Mouse (Mus musculus): Measurements from ENCODE around the gene Pla2g4f. TPM values are rescaled to one million over a fixed set of nuclear protein-coding genes. Genes with fewer than 3 reads are reported as not detected.

Gene Pla2g4f
- polyA plus RNA-seq, 1 experiment from 2014 or later: not detected

- Histone ChIP-seq H3K27ac (ENCODE audit: low read length) (no peak overlapping the region), H3K4me3 (ENCODE audit: low read depth, low read length) (no peak overlapping the region), H3K9me3 (ENCODE audit: control insufficient read depth, low read depth, low read length) (no peaks in the 10 kb centered on the region), H3K4me1 (ENCODE audit: control insufficient read depth, insufficient read depth, low read length) (no peaks in the 10 kb centered on the region), H3K9ac (replicated peaks; ENCODE audit: low read depth, low read length) (no peak overlapping the region), H3K36me3 (ENCODE audit: control insufficient read depth, insufficient read depth, low read length) (no peaks in the 10 kb centered on the region), H3K4me2 (replicated peaks; ENCODE audit: low read depth, low read length) (no peak overlapping the region), H3K27me3 (ENCODE audit: control insufficient read depth, insufficient read depth, low read length) (no peaks in the 10 kb centered on the region)
- 87% methylated on average over 3 of the region's 3 CpGs for WGBS
- no peak for ATAC-seq (ENCODE audit: insufficient number of reproducible peaks, insufficient read depth, low FRiP score, low read depth)
Observed at GRCm38 (mm10) chr2:120288401-120288800, 25.6 kb downstream of the Pla2g4f start.

- 72% methylated on average over 4 of the region's 4 CpGs for WGBS
- no peak overlapping the region for H3K9ac ChIP-seq (replicated peaks; ENCODE audit: low read depth, low read length)
- no peak overlapping the region for H3K27ac ChIP-seq (ENCODE audit: low read length)
- H3K36me3 ChIP-seq (ENCODE audit: control insufficient read depth, insufficient read depth, low read length): no peaks in the 10 kb centered on the region
- H3K9me3 ChIP-seq (ENCODE audit: control insufficient read depth, low read depth, low read length): no peaks in the 10 kb centered on the region
- H3K27me3 ChIP-seq (ENCODE audit: control insufficient read depth, insufficient read depth, low read length): no peaks in the 10 kb centered on the region
- no peak overlapping the region for H3K4me2 ChIP-seq (replicated peaks; ENCODE audit: low read depth, low read length)
- H3K4me3 ChIP-seq (ENCODE audit: low read depth, low read length): no peak overlapping the region
- H3K4me1 ChIP-seq (ENCODE audit: control insufficient read depth, insufficient read depth, low read length): no peaks in the 10 kb centered on the region
- ATAC-seq (ENCODE audit: insufficient number of reproducible peaks, insufficient read depth, low FRiP score, low read depth): no peak
Observed at GRCm38 (mm10) chr2:120285639-120286038, 28.3 kb downstream of the Pla2g4f start.

- Histone ChIP-seq H3K9ac (replicated peaks; ENCODE audit: low read depth, low read length) (no peak overlapping the region), H3K4me2 (replicated peaks; ENCODE audit: low read depth, low read length) (no peak overlapping the region), H3K27me3 (ENCODE audit: control insufficient read depth, insufficient read depth, low read length) (no peaks in the 10 kb centered on the region), H3K4me1 (ENCODE audit: control insufficient read depth, insufficient read depth, low read length) (no peaks in the 10 kb centered on the region), H3K36me3 (ENCODE audit: control insufficient read depth, insufficient read depth, low read length) (no peaks in the 10 kb centered on the region), H3K27ac (ENCODE audit: low read length) (no peak overlapping the region), H3K9me3 (ENCODE audit: control insufficient read depth, low read depth, low read length) (no peaks in the 10 kb centered on the region), H3K4me3 (ENCODE audit: low read depth, low read length) (no peak overlapping the region)
- no peak for ATAC-seq (ENCODE audit: insufficient number of reproducible peaks, insufficient read depth, low FRiP score, low read depth)
Observed at GRCm38 (mm10) chr2:120284705-120285104, 29.3 kb downstream of the Pla2g4f start.

GRCm38 (mm10) chr2:120284094-120284493 is 29.9 kb downstream of the Pla2g4f start:
- Histone ChIP-seq H3K4me2 (replicated peaks; ENCODE audit: low read depth, low read length) (no peak overlapping the region), H3K4me3 (ENCODE audit: low read depth, low read length) (no peak overlapping the region), H3K4me1 (ENCODE audit: control insufficient read depth, insufficient read depth, low read length) (no peaks in the 10 kb centered on the region), H3K9me3 (ENCODE audit: control insufficient read depth, low read depth, low read length) (no peaks in the 10 kb centered on the region), H3K27me3 (ENCODE audit: control insufficient read depth, insufficient read depth, low read length) (no peaks in the 10 kb centered on the region), H3K36me3 (ENCODE audit: control insufficient read depth, insufficient read depth, low read length) (no peaks in the 10 kb centered on the region), H3K27ac (ENCODE audit: low read length) (no peak overlapping the region), H3K9ac (replicated peaks; ENCODE audit: low read depth, low read length) (no peak overlapping the region)
- ATAC-seq (ENCODE audit: insufficient number of reproducible peaks, insufficient read depth, low FRiP score, low read depth): no peak
- WGBS: 76% methylated on average over 5 of the region's 5 CpGs

- Histone ChIP-seq H3K4me3 (ENCODE audit: low read depth, low read length) (no peak overlapping the region), H3K27me3 (ENCODE audit: control insufficient read depth, insufficient read depth, low read length) (no peaks in the 10 kb centered on the region), H3K4me2 (replicated peaks; ENCODE audit: low read depth, low read length) (no peak overlapping the region), H3K36me3 (ENCODE audit: control insufficient read depth, insufficient read depth, low read length) (no peaks in the 10 kb centered on the region), H3K9ac (replicated peaks; ENCODE audit: low read depth, low read length) (no peak overlapping the region), H3K9me3 (ENCODE audit: control insufficient read depth, low read depth, low read length) (no peaks in the 10 kb centered on the region), H3K27ac (ENCODE audit: low read length) (no peak overlapping the region), H3K4me1 (ENCODE audit: control insufficient read depth, insufficient read depth, low read length) (no peaks in the 10 kb centered on the region)
- WGBS: 45% methylated on average over 6 of the region's 6 CpGs
- ATAC-seq (ENCODE audit: insufficient number of reproducible peaks, insufficient read depth, low FRiP score, low read depth): no peak
Observed at GRCm38 (mm10) chr2:120283550-120283949, 30.4 kb downstream of the Pla2g4f start.

GRCm38 (mm10) chr2:120281221-120281620 is 32.7 kb downstream of the Pla2g4f start:
- no peak overlapping the region for H3K4me2 ChIP-seq (replicated peaks; ENCODE audit: low read depth, low read length)
- H3K9ac ChIP-seq (replicated peaks; ENCODE audit: low read depth, low read length): no peak overlapping the region
- no peak overlapping the region for H3K4me3 ChIP-seq (ENCODE audit: low read depth, low read length)
- no peaks in the 10 kb centered on the region for H3K36me3 ChIP-seq (ENCODE audit: control insufficient read depth, insufficient read depth, low read length)
- H3K9me3 ChIP-seq (ENCODE audit: control insufficient read depth, low read depth, low read length): no peaks in the 10 kb centered on the region
- H3K4me1 ChIP-seq (ENCODE audit: control insufficient read depth, insufficient read depth, low read length): no peaks in the 10 kb centered on the region
- 46% methylated on average over 3 of the region's 3 CpGs for WGBS
- no peak for ATAC-seq (ENCODE audit: insufficient number of reproducible peaks, insufficient read depth, low FRiP score, low read depth)
- H3K27ac ChIP-seq (ENCODE audit: low read length): no peak overlapping the region
- no peaks in the 10 kb centered on the region for H3K27me3 ChIP-seq (ENCODE audit: control insufficient read depth, insufficient read depth, low read length)

GRCm38 (mm10) chr2:120279961-120280360 is 34.0 kb downstream of the Pla2g4f start:
- no peaks in the 10 kb centered on the region for H3K36me3 ChIP-seq (ENCODE audit: control insufficient read depth, insufficient read depth, low read length)
- no peak overlapping the region for H3K9ac ChIP-seq (replicated peaks; ENCODE audit: low read depth, low read length)
- H3K4me1 ChIP-seq (ENCODE audit: control insufficient read depth, insufficient read depth, low read length): no peaks in the 10 kb centered on the region
- ATAC-seq (ENCODE audit: insufficient number of reproducible peaks, insufficient read depth, low FRiP score, low read depth): 0 out of 2 replicates have a peak, but pooled peaks have one; percentile 9
- no peak overlapping the region for H3K27ac ChIP-seq (ENCODE audit: low read length)
- no peaks in the 10 kb centered on the region for H3K27me3 ChIP-seq (ENCODE audit: control insufficient read depth, insufficient read depth, low read length)
- no peaks in the 10 kb centered on the region for H3K9me3 ChIP-seq (ENCODE audit: control insufficient read depth, low read depth, low read length)
- no peak overlapping the region for H3K4me3 ChIP-seq (ENCODE audit: low read depth, low read length)
- WGBS: 17% methylated on average over 8 of the region's 8 CpGs
- no peak overlapping the region for H3K4me2 ChIP-seq (replicated peaks; ENCODE audit: low read depth, low read length)

GRCm38 (mm10) chr2:120276951-120277350 is 37.0 kb downstream of the Pla2g4f start:
- Histone ChIP-seq H3K4me3 (ENCODE audit: low read depth, low read length) (no peak overlapping the region), H3K27me3 (ENCODE audit: control insufficient read depth, insufficient read depth, low read length) (no peaks in the 10 kb centered on the region), H3K27ac (ENCODE audit: low read length) (no peak overlapping the region), H3K4me1 (ENCODE audit: control insufficient read depth, insufficient read depth, low read length) (no peaks in the 10 kb centered on the region), H3K36me3 (ENCODE audit: control insufficient read depth, insufficient read depth, low read length) (no peaks in the 10 kb centered on the region), H3K4me2 (replicated peaks; ENCODE audit: low read depth, low read length) (no peak overlapping the region), H3K9me3 (ENCODE audit: control insufficient read depth, low read depth, low read length) (no peaks in the 10 kb centered on the region), H3K9ac (replicated peaks; ENCODE audit: low read depth, low read length) (no peak overlapping the region)
- 80% methylated on average over 4 of the region's 4 CpGs for WGBS
- ATAC-seq (ENCODE audit: insufficient number of reproducible peaks, insufficient read depth, low FRiP score, low read depth): no peak

GRCm38 (mm10) chr2:120268635-120269034 is 45.3 kb downstream of the Pla2g4f start:
- 4% methylated on average over 9 of the region's 9 CpGs for WGBS
- no peaks in the 10 kb centered on the region for H3K9me3 ChIP-seq (ENCODE audit: control insufficient read depth, low read depth, low read length)
- H3K27ac ChIP-seq (ENCODE audit: low read length): no peak overlapping the region
- no peak overlapping the region for H3K4me3 ChIP-seq (ENCODE audit: low read depth, low read length)
- no peak overlapping the region for H3K9ac ChIP-seq (replicated peaks; ENCODE audit: low read depth, low read length)
- 0 out of 2 replicates have a peak, but pooled peaks have one; percentile 46 for ATAC-seq (ENCODE audit: insufficient number of reproducible peaks, insufficient read depth, low FRiP score, low read depth)
- peak overlapping the region; percentile 30; the same call in 1 of the 2 replicates for H3K4me2 ChIP-seq (replicated peaks; ENCODE audit: low read depth, low read length)
- no peaks in the 10 kb centered on the region for H3K27me3 ChIP-seq (ENCODE audit: control insufficient read depth, insufficient read depth, low read length)
- H3K4me1 ChIP-seq (ENCODE audit: control insufficient read depth, insufficient read depth, low read length): no peaks in the 10 kb centered on the region
- no peaks in the 10 kb centered on the region for H3K36me3 ChIP-seq (ENCODE audit: control insufficient read depth, insufficient read depth, low read length)
